ENCODE assay signal across 16 mouse cellular contexts in genomic region chr13:46986208-46986607, GRCm38 (mm10). TPM values are rescaled to one million over a fixed set of nuclear protein-coding genes. Genes with fewer than 3 reads are reported as not detected.
DNase-seq lines count a peak whose midpoint lies in the region; ATAC-seq and TF ChIP-seq lines count a peak whose summit lies in the region.
"Had no signal": no experiment of that assay in that cellular context is flagged by ENCODE, and none has a peak within 500 bp of the region (broad histone marks: within the 10 kb centered on the region; RNA-seq: fewer than 3 reads in every experiment).

No protein-coding gene starts in this region.

- no peak overlapping the region for H3K9ac ChIP-seq in heart, embryonic 12.5 days
- no peak overlapping the region for H3K9ac ChIP-seq in intestine, postnatal 0 days (ENCODE audit: low read depth, low read length)
- no peak overlapping the region for H3K9ac ChIP-seq in kidney, embryonic 15.5 days
- H3K9ac ChIP-seq: limb, embryonic 12.5 days; liver, embryonic 14.5 days had no signal

- peak overlapping the region; percentile 38 for H3K4me2 ChIP-seq in heart, embryonic 12.5 days
- H3K4me2 ChIP-seq in intestine, postnatal 0 days (replicated peaks; ENCODE audit: low read depth): 0 out of 2 replicates have a peak overlapping the region, but pooled peaks have one; percentile 21
- H3K4me2 ChIP-seq in kidney, embryonic 15.5 days: no peak overlapping the region
- H3K4me2 ChIP-seq: limb, embryonic 12.5 days had no signal

- H3K36me3 ChIP-seq in heart, embryonic 12.5 days: no peaks in the 10 kb centered on the region
- H3K36me3 ChIP-seq in intestine, postnatal 0 days (ENCODE audit: control insufficient read depth, insufficient read depth): no peaks in the 10 kb centered on the region
- no peaks in the 10 kb centered on the region for H3K36me3 ChIP-seq in kidney, embryonic 15.5 days
- H3K36me3 ChIP-seq: forebrain, embryonic 10.5 days; limb, embryonic 12.5 days had no signal

- H3K4me1 ChIP-seq in heart, embryonic 12.5 days (replicated peaks): peaks cover 17% of the 10 kb centered on the region
- 0 out of 2 replicates have a peak, but pooled peaks cover 4% of the 10 kb centered on the region for H3K4me1 ChIP-seq in intestine, postnatal 0 days (replicated peaks; ENCODE audit: control insufficient read depth, insufficient read depth, low read length)
- no peaks in the 10 kb centered on the region for H3K4me1 ChIP-seq in kidney, embryonic 15.5 days
- H3K4me1 ChIP-seq: forebrain, embryonic 10.5 days; limb, embryonic 12.5 days had no signal

- no peak for TF ChIP-seq CTCF in intestine, postnatal 0 days (IDR thresholded peaks at IDR 0.05; ENCODE audit: low read depth)

- peak; percentile 7 for DNase-seq in Muller cell, postnatal 12 days (ENCODE audit: inconsistent ontology term)
- peak; percentile 59 for DNase-seq in lung, postnatal 25 days (ENCODE audit: low spot score)
- no peak for DNase-seq in liver
- DNase-seq: cerebellum, adult 9-11 months; gastrocnemius, postnatal 14 days; retina, postnatal 1 day; thymus, adult 18-20 months had no signal

- no peaks in the 10 kb centered on the region for H3K27me3 ChIP-seq in heart, embryonic 12.5 days (replicated peaks)
- no peaks in the 10 kb centered on the region for H3K27me3 ChIP-seq in intestine, postnatal 0 days (replicated peaks; ENCODE audit: control insufficient read depth, insufficient read depth, low read length)
- no peaks in the 10 kb centered on the region for H3K27me3 ChIP-seq in kidney, embryonic 15.5 days
- H3K27me3 ChIP-seq: limb, embryonic 12.5 days had no signal

- H3K4me3 ChIP-seq in heart, embryonic 12.5 days: no peak overlapping the region; the same call in 1 of the 2 replicates
- no peak overlapping the region for H3K4me3 ChIP-seq in intestine, postnatal 0 days (ENCODE audit: low read depth, low read length)
- H3K4me3 ChIP-seq in kidney, embryonic 15.5 days (replicated peaks): no peak overlapping the region
- H3K4me3 ChIP-seq: forebrain, embryonic 10.5 days; limb, embryonic 12.5 days; megakaryocyte, embryonic 14.5 days had no signal

- 37% methylated on average over 6 of the region's 6 CpGs for WGBS in heart, embryonic 12.5 days
- WGBS in intestine, postnatal 0 days: 39% methylated on average over 6 of the region's 6 CpGs
- WGBS in kidney, embryonic 15.5 days: 72% methylated on average over 6 of the region's 6 CpGs

- H3K27ac ChIP-seq in heart, embryonic 12.5 days (ENCODE audit: poor library complexity, severe bottlenecking): no peak overlapping the region
- no peak overlapping the region for H3K27ac ChIP-seq in intestine, postnatal 0 days (ENCODE audit: low read depth, low read length)
- no peak overlapping the region for H3K27ac ChIP-seq in kidney, embryonic 15.5 days
- H3K27ac ChIP-seq: forebrain, embryonic 10.5 days; limb, embryonic 12.5 days; liver, embryonic 14.5 days had no signal

- H3K9me3 ChIP-seq in heart, embryonic 12.5 days (replicated peaks): no peaks in the 10 kb centered on the region
- no peaks in the 10 kb centered on the region for H3K9me3 ChIP-seq in intestine, postnatal 0 days (ENCODE audit: control insufficient read depth)
- no peaks in the 10 kb centered on the region for H3K9me3 ChIP-seq in kidney, embryonic 15.5 days (replicated peaks)
- H3K9me3 ChIP-seq: forebrain, embryonic 10.5 days; limb, embryonic 12.5 days; megakaryocyte, embryonic 14.5 days had no signal

- ATAC-seq in heart, embryonic 12.5 days (ENCODE audit: insufficient number of reproducible peaks, low FRiP score): peak; percentile 55; the same call in 1 of the 2 replicates
- no peak for ATAC-seq in intestine, postnatal 0 days
- ATAC-seq in kidney, embryonic 15.5 days (replicated peaks; ENCODE audit: low FRiP score): no peak
- ATAC-seq in megakaryocyte-erythroid progenitor cell, adult 5-6 weeks (replicated peaks; ENCODE audit: low FRiP score, low TSS enrichment, poor library complexity, severe bottlenecking): no peak
- ATAC-seq: midbrain, embryonic 16.5 days had no signal

RNA-seq across cellular contexts. Expression of gene Nhlrc1, which starts 28.4 kb away (rescaled TPM):
- 4.0 and 4.2 TPM in 2 replicates for polyA plus RNA-seq in heart, embryonic 12.5 days (2016; fragmentation: Nextera tagmentation; extraction: Ambion mirVana)
- polyA plus RNA-seq in intestine, postnatal 0 days (2015; fragmentation: Nextera tagmentation; extraction: Ambion mirVana): 2.1 and 2.4 TPM in 2 replicates
- polyA plus RNA-seq in kidney, embryonic 15.5 days (2015; fragmentation: Nextera tagmentation; extraction: Ambion mirVana): 3.5 and 3.6 TPM in 2 replicates
- total RNA-seq in megakaryocyte-erythroid progenitor cell, adult 5-6 weeks (2014; fragmentation: Nextera tagmentation): 0.90 and 2.1 TPM in 2 replicates
- total RNA-seq in megakaryocyte-erythroid progenitor cell, adult 5-6 weeks (2017): 0.75 and 0.80 TPM in 2 replicates

RNA-seq across cellular contexts. Expression of gene Kif13a, which starts 56.5 kb away (rescaled TPM):
- 51.4 and 56.0 TPM in 2 replicates for polyA plus RNA-seq in heart, embryonic 12.5 days (2016; fragmentation: Nextera tagmentation; extraction: Ambion mirVana)
- polyA plus RNA-seq in intestine, postnatal 0 days (2015; fragmentation: Nextera tagmentation; extraction: Ambion mirVana): 11.3 and 12.3 TPM in 2 replicates
- polyA plus RNA-seq in kidney, embryonic 15.5 days (2015; fragmentation: Nextera tagmentation; extraction: Ambion mirVana): 14.3 and 15.4 TPM in 2 replicates
- 15.0 and 21.6 TPM in 2 replicates for total RNA-seq in megakaryocyte-erythroid progenitor cell, adult 5-6 weeks (2014; fragmentation: Nextera tagmentation)
- total RNA-seq in megakaryocyte-erythroid progenitor cell, adult 5-6 weeks (2017): 24.7 and 35.3 TPM in 2 replicates

RNA-seq across cellular contexts. Expression of gene Kdm1b, which starts 57.1 kb away (rescaled TPM):
- polyA plus RNA-seq in heart, embryonic 12.5 days (2016; fragmentation: Nextera tagmentation; extraction: Ambion mirVana): 9.0 and 9.3 TPM in 2 replicates
- 6.7 and 7.2 TPM in 2 replicates for polyA plus RNA-seq in intestine, postnatal 0 days (2015; fragmentation: Nextera tagmentation; extraction: Ambion mirVana)
- 11.7 and 11.8 TPM in 2 replicates for polyA plus RNA-seq in kidney, embryonic 15.5 days (2015; fragmentation: Nextera tagmentation; extraction: Ambion mirVana)
- 7.4 and 17.9 TPM in 2 replicates for total RNA-seq in megakaryocyte-erythroid progenitor cell, adult 5-6 weeks (2014; fragmentation: Nextera tagmentation)
- 8.1 and 16.4 TPM in 2 replicates for total RNA-seq in megakaryocyte-erythroid progenitor cell, adult 5-6 weeks (2017)

RNA-seq across cellular contexts. Expression of gene Tpmt, which starts 58.3 kb away (rescaled TPM):
- polyA plus RNA-seq in heart, embryonic 12.5 days (2016; fragmentation: Nextera tagmentation; extraction: Ambion mirVana): 13.4 and 13.5 TPM in 2 replicates
- polyA plus RNA-seq in intestine, postnatal 0 days (2015; fragmentation: Nextera tagmentation; extraction: Ambion mirVana): 21.6 and 21.9 TPM in 2 replicates
- polyA plus RNA-seq in kidney, embryonic 15.5 days (2015; fragmentation: Nextera tagmentation; extraction: Ambion mirVana): 29.1 and 31.7 TPM in 2 replicates
- total RNA-seq in megakaryocyte-erythroid progenitor cell, adult 5-6 weeks (2014; fragmentation: Nextera tagmentation): 13.5 and 21.9 TPM in 2 replicates
- 2.3 and 4.4 TPM in 2 replicates for total RNA-seq in megakaryocyte-erythroid progenitor cell, adult 5-6 weeks (2017)
